Mouse (Mus musculus) liver, embryonic 11.5 days (tissue): ENCODE measurements at regions not wholly inside any gene's neighbourhood (a gene's known extent, or its start where the extent isn't known, plus 50 kb on each side); places are given as distances from the start of the nearest gene placed in this dataset.

ENCODE experiments used
- ATAC-seq: fragments of 200-750 bp; cut with Nextera tagmentation; replicated peaks from 2 replicates; pipeline ENCODE4 v1.8.0; 2017; ENCODE audit warnings: moderate number of reproducible peaks, mild to moderate bottlenecking, moderate TSS enrichment, moderate library complexity; ENCODE audit not compliant: low FRiP score
- DNase-seq: peaks from one replicate; pipeline ENCODE4 v3.0.0-alpha.2; 2017; ENCODE audit warnings: low spot score
- H3K27ac ChIP-seq: fragments of 300-500 bp; sonication (generic); 2 replicates; pipeline ENCODE4 v1.5.1; 2014; ENCODE audit warnings: mild to moderate bottlenecking, low read depth, low read length, control low read depth
- H3K27me3 ChIP-seq: fragments of 300-500 bp; sonication (generic); replicated peaks from 2 replicates; pipeline ENCODE4 v1.6.1; 2014; ENCODE audit warnings: low read length, mixed read lengths; ENCODE audit not compliant: control insufficient read depth, insufficient read depth
- H3K36me3 ChIP-seq: fragments of 300-500 bp; sonication (generic); 2 replicates; pipeline ENCODE4 v1.6.1; 2014; ENCODE audit warnings: mild to moderate bottlenecking, low read length, moderate library complexity, mixed read lengths; ENCODE audit not compliant: control insufficient read depth, insufficient read depth
- H3K4me1 ChIP-seq: fragments of 300-500 bp; sonication (generic); replicated peaks from 2 replicates; pipeline ENCODE4 v1.6.1; 2014; ENCODE audit warnings: low read length, mixed read lengths; ENCODE audit not compliant: control insufficient read depth, insufficient read depth
- H3K4me2 ChIP-seq: fragments of 300-500 bp; sonication (generic); 2 replicates; pipeline ENCODE4 v1.6.1; 2014; ENCODE audit warnings: mild to moderate bottlenecking, control low read depth, moderate library complexity
- H3K4me3 ChIP-seq: fragments of 300-500 bp; sonication (generic); 2 replicates; pipeline ENCODE4 v1.5.1; 2014; ENCODE audit warnings: low read depth, low read length, control low read depth
- H3K9ac ChIP-seq: fragments of 300-500 bp; sonication (generic); 2 replicates; pipeline ENCODE4 v1.6.1; 2014; ENCODE audit warnings: low read depth, low read length, control low read depth
- H3K9me3 ChIP-seq: fragments of 300-500 bp; sonication (generic); 2 replicates; pipeline ENCODE4 v1.6.1; 2016; ENCODE audit warnings: low read length, inconsistent platforms, mixed read lengths; ENCODE audit not compliant: control insufficient read depth
- WGBS: fragments of 180-500 bp; shearing (Covaris S2); extraction: QIAGEN DNeasy Blood & Tissue Kit; methylation state at CpG from one replicate; pipeline ENCODE4 v1.1.7; 2014; 5-methylcytosine and 5-hydroxymethylcytosine counted together

GRCm38 (mm10) chr7:135792918-135793317, 76.8 kb upstream of the Mki67 start:
- ATAC-seq = peak; percentile 56

GRCm38 (mm10) chr7:135794238-135794637, 78.1 kb upstream of the Mki67 start:
- 34% methylated on average over 7 of the region's 7 CpGs for WGBS
- H3K27me3 ChIP-seq = no peaks in the 10 kb centered on the region
- no peak overlapping the region for H3K27ac ChIP-seq

More at GRCm38 (mm10) chr7:135792918-135793317, 76.8 kb upstream of the Mki67 start:
- no peaks in the 10 kb centered on the region for H3K36me3 ChIP-seq
- H3K9ac ChIP-seq = no peak overlapping the region
- H3K4me2 ChIP-seq = no peak overlapping the region
- H3K4me1 ChIP-seq = no peaks in the 10 kb centered on the region
- no peak overlapping the region for H3K4me3 ChIP-seq
- H3K9me3 ChIP-seq = no peaks in the 10 kb centered on the region
- no peak overlapping the region for H3K27ac ChIP-seq
- no peaks in the 10 kb centered on the region for H3K27me3 ChIP-seq
- 26% methylated on average over 8 of the region's 8 CpGs for WGBS
- peak; percentile 43 for DNase-seq

DNA sequence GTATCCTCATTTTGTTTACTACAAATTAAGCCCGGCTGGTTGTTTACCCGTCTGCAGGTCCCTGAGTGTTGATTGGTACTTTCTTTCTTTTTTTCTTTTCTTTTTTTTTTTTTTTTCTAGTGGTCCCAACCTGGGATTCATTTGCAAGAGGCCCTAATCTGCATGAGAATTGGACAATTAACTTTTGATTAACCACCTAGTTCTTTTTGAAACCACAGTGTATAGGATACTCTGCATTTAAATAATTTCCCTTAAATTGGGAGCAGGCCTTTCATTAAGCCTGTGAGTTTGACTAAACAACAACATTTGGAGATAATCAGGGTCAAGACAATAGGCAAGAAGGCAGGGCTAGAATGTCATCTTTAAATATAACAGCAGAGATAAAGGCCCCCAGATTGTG, 78.5 kb upstream of the Mki67 start:
- DNase-seq = no peak
- H3K4me1 ChIP-seq = no peaks in the 10 kb centered on the region
- no peaks in the 10 kb centered on the region for H3K9me3 ChIP-seq
- H3K4me3 ChIP-seq = no peak overlapping the region
- no peak overlapping the region for H3K4me2 ChIP-seq
- H3K9ac ChIP-seq = no peak overlapping the region
- H3K36me3 ChIP-seq = no peaks in the 10 kb centered on the region
- 62% methylated on average over 2 of the region's 2 CpGs for WGBS
- no peak for ATAC-seq
- no peak overlapping the region for H3K27ac ChIP-seq
- no peaks in the 10 kb centered on the region for H3K27me3 ChIP-seq

More at GRCm38 (mm10) chr7:135794238-135794637, 78.1 kb upstream of the Mki67 start:
- Histone ChIP-seq H3K36me3 (no peaks in the 10 kb centered on the region), H3K4me1 (no peaks in the 10 kb centered on the region), H3K4me2 (no peak overlapping the region), H3K9ac (no peak overlapping the region), H3K9me3 (no peaks in the 10 kb centered on the region), H3K4me3 (no peak overlapping the region)
- no peak for ATAC-seq
- no peak for DNase-seq

- no peaks in the 10 kb centered on the region for H3K9me3 ChIP-seq
- ATAC-seq (no peak), DNase-seq (no peak)
- H3K4me3 ChIP-seq = no peak overlapping the region
- H3K4me2 ChIP-seq = no peak overlapping the region
- 39% methylated on average over 2 of the region's 2 CpGs for WGBS
- no peaks in the 10 kb centered on the region for H3K27me3 ChIP-seq
- no peak overlapping the region for H3K9ac ChIP-seq
- H3K27ac ChIP-seq = no peak overlapping the region
- no peaks in the 10 kb centered on the region for H3K36me3 ChIP-seq
- no peaks in the 10 kb centered on the region for H3K4me1 ChIP-seq
These were observed 82.3 kb upstream of the Mki67 start for GRCm38 (mm10) chr7:135798441-135798840.

DNA sequence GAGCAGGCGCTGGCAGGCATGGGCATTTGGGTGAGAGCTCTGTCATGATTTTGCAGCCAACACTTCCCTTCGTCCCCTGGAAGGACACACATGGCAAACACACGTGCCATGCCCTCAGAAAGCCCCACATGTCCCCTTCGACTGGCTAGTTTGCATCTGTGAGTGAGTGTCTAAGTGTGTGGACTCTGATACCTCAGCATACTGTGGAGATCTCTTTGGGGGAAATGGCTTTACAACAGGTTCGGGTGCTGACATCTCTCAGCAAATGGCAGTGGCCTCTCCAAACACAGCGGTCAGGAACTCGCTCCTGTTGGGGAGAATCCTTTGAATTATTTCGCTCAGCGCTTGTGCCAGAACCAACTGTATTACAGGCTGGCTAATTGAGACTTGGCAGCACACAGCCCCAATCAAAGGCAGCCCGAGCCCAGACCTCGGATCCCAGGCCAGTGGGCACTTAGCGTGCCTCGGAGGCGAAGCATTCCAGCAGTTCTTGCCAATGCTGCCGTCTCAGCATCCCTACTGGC, 86.5 kb upstream of the Mki67 start:
- 89% methylated on average over 15 of the region's 15 CpGs for WGBS
- no peaks in the 10 kb centered on the region for H3K9me3 ChIP-seq
- ATAC-seq (no peak), DNase-seq (no peak)
- H3K4me3 ChIP-seq = no peak overlapping the region
- H3K36me3 ChIP-seq = no peaks in the 10 kb centered on the region
- H3K4me2 ChIP-seq = no peak overlapping the region
- no peaks in the 10 kb centered on the region for H3K27me3 ChIP-seq
- no peaks in the 10 kb centered on the region for H3K4me1 ChIP-seq
- H3K27ac ChIP-seq = no peak overlapping the region
- no peak overlapping the region for H3K9ac ChIP-seq

GRCm38 (mm10) chr7:135804730-135805129, 88.6 kb upstream of the Mki67 start:
- Histone ChIP-seq H3K9me3 (no peaks in the 10 kb centered on the region), H3K27me3 (no peaks in the 10 kb centered on the region), H3K36me3 (no peaks in the 10 kb centered on the region), H3K4me1 (peaks cover 8% of the 10 kb centered on the region), H3K4me2 (no peak overlapping the region), H3K9ac (no peak overlapping the region), H3K27ac (no peak overlapping the region), H3K4me3 (no peak overlapping the region)
- DNase-seq (no peak), ATAC-seq (no peak)
- 35% methylated on average over 7 of the region's 7 CpGs for WGBS

GRCm38 (mm10) chr7:135806139-135806538, 90.0 kb upstream of the Mki67 start:
- Histone ChIP-seq H3K4me2 (no peak overlapping the region), H3K9ac (no peak overlapping the region), H3K4me1 (peaks cover 10% of the 10 kb centered on the region), H3K27ac (no peak overlapping the region), H3K9me3 (no peaks in the 10 kb centered on the region), H3K27me3 (no peaks in the 10 kb centered on the region), H3K36me3 (no peaks in the 10 kb centered on the region), H3K4me3 (no peak overlapping the region)
- DNase-seq (no peak), ATAC-seq (no peak)
- WGBS = 75% methylated on average over 8 of the region's 8 CpGs

DNA sequence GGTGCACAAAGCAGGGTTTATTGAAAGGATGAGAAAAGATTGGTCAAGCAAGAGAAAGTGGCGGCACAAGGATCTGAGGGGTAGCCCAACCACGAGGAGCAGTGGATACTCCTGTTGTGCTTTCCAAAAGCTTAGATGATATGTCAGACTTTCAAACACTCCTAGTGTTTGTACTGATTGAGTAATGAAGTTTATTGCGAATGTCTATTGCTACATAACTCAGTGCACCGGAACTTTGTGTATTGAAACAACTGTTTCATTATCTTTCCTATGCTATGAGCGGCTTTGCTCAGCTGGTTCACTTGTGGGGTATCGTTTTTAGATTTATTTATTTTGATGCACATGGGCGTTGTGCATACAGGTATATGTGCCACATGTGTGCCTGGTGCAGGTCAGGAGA, 90.5 kb upstream of the Mki67 start:
- Histone ChIP-seq H3K9me3 (no peaks in the 10 kb centered on the region), H3K9ac (no peak overlapping the region), H3K4me2 (no peak overlapping the region), H3K4me1 (peaks cover 10% of the 10 kb centered on the region), H3K4me3 (no peak overlapping the region), H3K36me3 (no peaks in the 10 kb centered on the region), H3K27ac (no peak overlapping the region), H3K27me3 (no peaks in the 10 kb centered on the region)
- WGBS = 89% methylated on average over 7 of the region's 7 CpGs
- DNase-seq (no peak), ATAC-seq (no peak)

GRCm38 (mm10) chr7:135809167-135809566, 93.0 kb upstream of the Mki67 start:
- ATAC-seq = no peak
- Histone ChIP-seq H3K36me3 (no peaks in the 10 kb centered on the region), H3K27ac (no peak overlapping the region), H3K4me2 (peak overlapping the region; percentile 34), H3K9me3 (no peaks in the 10 kb centered on the region), H3K4me1 (peaks cover 10% of the 10 kb centered on the region), H3K27me3 (no peaks in the 10 kb centered on the region), H3K9ac (no peak overlapping the region), H3K4me3 (no peak overlapping the region)
- WGBS = 59% methylated on average over 10 of the region's 10 CpGs
- DNase-seq = no peak
